8 mouse cellular contexts compared by ENCODE assay signal in the genomic region with DNA sequence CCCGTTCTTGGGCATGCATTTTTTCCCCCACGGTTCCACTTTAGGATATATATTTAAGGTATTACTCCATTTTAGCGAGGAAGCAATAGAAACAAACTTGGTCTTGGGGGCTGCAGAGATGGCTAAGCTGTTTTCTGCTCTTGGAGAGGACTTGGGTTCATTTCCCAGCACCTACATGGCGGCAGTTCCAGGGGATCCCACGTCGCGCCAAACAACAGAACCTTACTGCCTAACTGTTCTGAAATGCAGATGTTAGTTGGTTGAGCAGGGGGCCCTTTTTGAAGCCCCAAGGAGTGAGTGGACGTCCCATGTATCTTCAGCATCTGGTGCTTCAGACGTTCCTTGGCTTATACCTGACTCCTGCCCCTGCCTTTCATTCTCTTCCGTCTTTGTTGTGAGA. TPM values are rescaled to one million over a fixed set of nuclear protein-coding genes. Genes with fewer than 3 reads are reported as not detected.
DNase-seq lines count a peak whose midpoint lies in the region; ATAC-seq lines count a peak whose summit lies in the region.

No protein-coding gene starts in this region.

- WGBS in forebrain, embryonic 14.5 days, result under 1% methylated on average over 10 of the region's 10 CpGs
- whole genome bisulfite sequencing in midbrain, embryonic 12.5 days, result 2% methylated on average over 10 of the region's 10 CpGs

- H3K9ac ChIP-seq in forebrain, embryonic 14.5 days (ENCODE audit: low read length), result peak overlapping the region; percentile 85
- H3K9ac ChIP-seq in midbrain, embryonic 12.5 days (replicated peaks), result peak overlapping the region; percentile 71

- peak overlapping the region; percentile 75 for H3K4me3 ChIP-seq in forebrain, embryonic 14.5 days (ENCODE audit: low read depth, low read length)
- peak overlapping the region; percentile 75 for H3K4me3 ChIP-seq in midbrain, embryonic 12.5 days

- H3K4me2 ChIP-seq in forebrain, embryonic 14.5 days (ENCODE audit: low read length), result peak overlapping the region; percentile 93
- H3K4me2 ChIP-seq in midbrain, embryonic 12.5 days (replicated peaks), result peak overlapping the region; percentile 68

- H3K9me3 ChIP-seq in forebrain, embryonic 14.5 days (replicated peaks; ENCODE audit: control insufficient read depth, low read length), result no peaks in the 10 kb centered on the region
- no peaks in the 10 kb centered on the region for H3K9me3 ChIP-seq in midbrain, embryonic 12.5 days

- H3K4me1 ChIP-seq in forebrain, embryonic 14.5 days (ENCODE audit: control insufficient read depth, insufficient read depth, low read length), result peaks cover 11% of the 10 kb centered on the region
- peaks cover 23% of the 10 kb centered on the region for H3K4me1 ChIP-seq in midbrain, embryonic 12.5 days

- ATAC-seq in cerebellum, adult (ENCODE audit: insufficient number of reproducible peaks, low FRiP score, low TSS enrichment), result no peak
- ATAC-seq in forebrain, embryonic 14.5 days, result no peak
- ATAC-seq in midbrain, embryonic 12.5 days (ENCODE audit: low FRiP score, low read depth), result no peak
- ATAC-seq in megakaryocyte progenitor cell, adult 5-6 weeks (replicated peaks; ENCODE audit: poor library complexity), result no peak

- H3K36me3 ChIP-seq in forebrain, embryonic 14.5 days (ENCODE audit: control insufficient read depth, insufficient read depth, low read length), result peaks cover 2% of the 10 kb centered on the region
- H3K36me3 ChIP-seq in midbrain, embryonic 12.5 days, result peaks cover 4% of the 10 kb centered on the region; the same call in 1 of the 2 replicates

- no peaks in the 10 kb centered on the region for H3K27me3 ChIP-seq in forebrain, embryonic 14.5 days (replicated peaks; ENCODE audit: control insufficient read depth, insufficient read depth, low read length)
- no peaks in the 10 kb centered on the region; the same call in 1 of the 2 replicates for H3K27me3 ChIP-seq in midbrain, embryonic 12.5 days

- H3K27ac ChIP-seq in forebrain, embryonic 14.5 days (ENCODE audit: low read depth, low read length), result peak overlapping the region; percentile 70
- peak overlapping the region; percentile 74 for H3K27ac ChIP-seq in midbrain, embryonic 12.5 days (replicated peaks)

- DNase-seq in cerebellum, adult 11-12 months, result peak; percentile 48
- peak; percentile 5 for DNase-seq in urinary bladder, postnatal 25 days (ENCODE audit: low spot score)
- DNase-seq in urinary bladder, postnatal 14 days (ENCODE audit: low spot score), result no peak
- no peak for DNase-seq in forebrain, embryonic 14.5 days (ENCODE audit: low spot score)
- peak; percentile 29 for DNase-seq in kidney, adult 18-20 months

RNA-seq across cellular contexts. Expression of a gene that starts 0.8 kb away (rescaled TPM):
- polyA plus RNA-seq in forebrain, embryonic 14.5 days (2014; fragmentation: Nextera tagmentation; extraction: Ambion mirVana), result 69.3 and 76.8 TPM in 2 replicates
- polyA plus RNA-seq in midbrain, embryonic 12.5 days (2016; fragmentation: Nextera tagmentation; extraction: Ambion mirVana), result 84.0 and 90.2 TPM in 2 replicates
- total RNA-seq in megakaryocyte progenitor cell, adult 5-6 weeks (2015), result 201 and 209 TPM in 2 replicates
- 155 and 169 TPM in 2 replicates for total RNA-seq in megakaryocyte progenitor cell, adult 5-6 weeks (2017)

Comparison
In these comparisons a context has a peak if more than half of its experiments do, and no peak if none do; other contexts are left out.
1. DNase-seq: peak in cerebellum, adult 11-12 months (single experiment), urinary bladder, postnatal 25 days (single experiment) and kidney, adult 18-20 months (single experiment); none in urinary bladder, postnatal 14 days (single experiment) and forebrain, embryonic 14.5 days (single experiment).